Mouse (Mus musculus): ENCODE data around the gene Cryzl2. TPM values are rescaled to one million over a fixed set of nuclear protein-coding genes. Genes with fewer than 3 reads are reported as not detected.

Gene Cryzl2
- polyA plus RNA-seq, 1 experiment from 2014 or later = 7.5 TPM

GRCm38 (mm10) chr1:157417414-157417813 lies 41.0 kb upstream of the Cryzl2 start:
- Histone ChIP-seq H3K27ac (ENCODE audit: low read depth, low read length) (no peak overlapping the region), H3K36me3 (ENCODE audit: control insufficient read depth, insufficient read depth, low read length) (no peaks in the 10 kb centered on the region), H3K9me3 (ENCODE audit: control insufficient read depth, low read length) (no peaks in the 10 kb centered on the region), H3K4me1 (ENCODE audit: control insufficient read depth, insufficient read depth, low read length) (0 out of 2 replicates have a peak, but pooled peaks cover 2% of the 10 kb centered on the region), H3K4me3 (ENCODE audit: low read depth, low read length) (no peak overlapping the region), H3K27me3 (ENCODE audit: control insufficient read depth, insufficient read depth, low read length) (no peaks in the 10 kb centered on the region), H3K4me2 (ENCODE audit: low read depth) (no peak overlapping the region), H3K9ac (ENCODE audit: low read length) (no peak overlapping the region)
- no peak for ATAC-seq (ENCODE audit: insufficient read depth, low FRiP score, low TSS enrichment)
- no peak for DNase-seq (ENCODE audit: low spot score)
- WGBS = 75% methylated on average over 3 of the region's 3 CpGs

DNA sequence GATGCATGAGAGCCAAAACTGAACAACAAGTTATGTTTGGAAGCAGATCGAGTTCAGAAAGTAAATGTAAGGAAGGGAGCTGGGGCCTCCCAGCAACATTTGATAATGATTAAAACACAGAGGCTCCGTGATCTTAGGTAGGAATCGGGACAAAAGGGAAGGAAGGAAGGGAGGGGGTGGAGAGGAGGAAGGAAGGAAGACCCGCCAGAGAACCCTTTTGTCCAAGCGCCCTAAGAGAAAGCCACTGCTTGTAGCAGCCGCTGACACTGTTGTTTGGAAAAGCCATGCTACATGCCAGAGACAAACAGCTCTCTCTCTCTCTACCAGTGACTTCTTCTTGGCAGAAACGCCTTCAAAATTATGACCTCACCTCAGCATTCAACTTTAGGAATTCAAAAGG lies 40.5 kb upstream of the Cryzl2 start:
- Histone ChIP-seq H3K4me2 (ENCODE audit: low read depth) (no peak overlapping the region), H3K27me3 (ENCODE audit: control insufficient read depth, insufficient read depth, low read length) (no peaks in the 10 kb centered on the region), H3K4me3 (ENCODE audit: low read depth, low read length) (no peak overlapping the region), H3K27ac (ENCODE audit: low read depth, low read length) (no peak overlapping the region), H3K36me3 (ENCODE audit: control insufficient read depth, insufficient read depth, low read length) (no peaks in the 10 kb centered on the region), H3K9ac (ENCODE audit: low read length) (no peak overlapping the region), H3K9me3 (ENCODE audit: control insufficient read depth, low read length) (no peaks in the 10 kb centered on the region), H3K4me1 (ENCODE audit: control insufficient read depth, insufficient read depth, low read length) (0 out of 2 replicates have a peak, but pooled peaks cover 2% of the 10 kb centered on the region)
- DNase-seq (ENCODE audit: low spot score) (no peak), ATAC-seq (ENCODE audit: insufficient read depth, low FRiP score, low TSS enrichment) (no peak)
- WGBS = 52% methylated on average over 7 of the region's 7 CpGs

DNA sequence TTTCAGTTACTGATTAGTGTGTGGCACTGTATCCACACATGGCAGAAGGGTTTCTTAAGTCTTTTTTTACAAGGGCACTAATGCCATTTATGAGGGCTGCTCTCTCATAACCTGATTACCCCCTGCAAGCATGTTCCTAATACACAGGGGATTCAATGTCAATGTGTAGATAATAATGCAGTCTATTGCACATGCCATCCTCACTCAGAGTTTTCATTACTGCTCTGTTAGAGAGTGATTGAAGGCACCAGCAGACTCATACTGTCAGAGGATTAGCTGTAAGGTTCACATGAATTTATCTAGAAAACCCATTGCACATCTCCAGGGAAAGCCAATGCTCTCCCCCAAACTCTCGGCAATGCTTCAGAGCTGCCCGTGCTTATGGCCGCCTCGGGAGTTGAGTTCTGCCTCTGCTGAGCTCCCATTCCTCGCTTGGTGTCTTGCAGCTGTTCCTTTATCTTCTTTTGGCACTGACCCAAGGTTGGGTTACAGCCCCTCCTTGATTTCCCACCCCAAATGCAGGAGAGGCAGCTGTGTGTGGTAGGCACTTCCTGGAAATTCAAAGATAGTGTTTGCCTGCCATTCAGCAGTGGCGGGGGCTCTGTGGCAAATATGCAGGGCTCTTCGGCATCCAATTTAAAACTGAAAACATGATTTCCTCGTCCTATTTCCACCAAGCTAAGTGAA lies 32.5 kb upstream of the Cryzl2 start:
- Histone ChIP-seq H3K4me3 (ENCODE audit: low read depth, low read length) (no peak overlapping the region), H3K27ac (ENCODE audit: low read depth, low read length) (0 out of 2 replicates have a peak overlapping the region, but pooled peaks have one; percentile 3), H3K9me3 (ENCODE audit: control insufficient read depth, low read length) (no peaks in the 10 kb centered on the region), H3K4me2 (ENCODE audit: low read depth) (no peak overlapping the region), H3K36me3 (ENCODE audit: control insufficient read depth, insufficient read depth, low read length) (no peaks in the 10 kb centered on the region), H3K9ac (ENCODE audit: low read length) (no peak overlapping the region), H3K4me1 (ENCODE audit: control insufficient read depth, insufficient read depth, low read length) (no peaks in the 10 kb centered on the region), H3K27me3 (ENCODE audit: control insufficient read depth, insufficient read depth, low read length) (no peaks in the 10 kb centered on the region)
- ATAC-seq (ENCODE audit: insufficient read depth, low FRiP score, low TSS enrichment) (no peak), DNase-seq (ENCODE audit: low spot score) (no peak)
- 66% methylated on average over 8 of the region's 8 CpGs for WGBS

DNA sequence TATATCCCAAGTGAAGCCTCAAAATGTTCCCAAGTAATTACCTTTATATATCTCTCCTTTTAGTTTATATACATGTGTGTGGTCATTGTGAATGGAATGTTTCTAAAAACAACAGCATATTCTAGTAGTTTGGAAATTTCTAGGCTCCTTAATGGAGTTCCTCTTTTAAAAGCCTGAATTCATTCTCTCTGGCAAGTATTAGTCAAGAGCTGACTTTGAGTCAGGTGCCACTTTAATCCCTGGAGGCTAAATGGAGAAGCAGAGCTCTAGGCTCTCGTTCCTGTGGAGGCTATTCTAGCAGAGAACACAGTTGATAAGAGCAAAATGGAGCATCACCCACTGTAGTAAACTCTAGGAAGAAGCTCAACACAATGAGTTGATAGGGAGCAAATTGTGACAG lies 31.4 kb upstream of the Cryzl2 start:
- no peak for DNase-seq (ENCODE audit: low spot score)
- Histone ChIP-seq H3K9ac (ENCODE audit: low read length) (no peak overlapping the region), H3K36me3 (ENCODE audit: control insufficient read depth, insufficient read depth, low read length) (no peaks in the 10 kb centered on the region), H3K27me3 (ENCODE audit: control insufficient read depth, insufficient read depth, low read length) (no peaks in the 10 kb centered on the region), H3K4me2 (ENCODE audit: low read depth) (no peak overlapping the region), H3K9me3 (ENCODE audit: control insufficient read depth, low read length) (no peaks in the 10 kb centered on the region), H3K4me1 (ENCODE audit: control insufficient read depth, insufficient read depth, low read length) (no peaks in the 10 kb centered on the region), H3K4me3 (ENCODE audit: low read depth, low read length) (no peak overlapping the region), H3K27ac (ENCODE audit: low read depth, low read length) (no peak overlapping the region)
- ATAC-seq (ENCODE audit: insufficient read depth, low FRiP score, low TSS enrichment) = no peak
- WGBS = 81% methylated on average over 1 of the region's 1 CpGs

GRCm38 (mm10) chr1:157427604-157428003 lies 30.8 kb upstream of the Cryzl2 start:
- no peak overlapping the region for H3K4me2 ChIP-seq (ENCODE audit: low read depth)
- H3K9me3 ChIP-seq (ENCODE audit: control insufficient read depth, low read length) = no peaks in the 10 kb centered on the region
- no peaks in the 10 kb centered on the region for H3K27me3 ChIP-seq (ENCODE audit: control insufficient read depth, insufficient read depth, low read length)
- H3K27ac ChIP-seq (ENCODE audit: low read depth, low read length) = no peak overlapping the region
- no peaks in the 10 kb centered on the region for H3K4me1 ChIP-seq (ENCODE audit: control insufficient read depth, insufficient read depth, low read length)
- H3K4me3 ChIP-seq (ENCODE audit: low read depth, low read length) = no peak overlapping the region
- no peak for ATAC-seq (ENCODE audit: insufficient read depth, low FRiP score, low TSS enrichment)
- no peaks in the 10 kb centered on the region for H3K36me3 ChIP-seq (ENCODE audit: control insufficient read depth, insufficient read depth, low read length)
- no peak for DNase-seq (ENCODE audit: low spot score)
- no peak overlapping the region for H3K9ac ChIP-seq (ENCODE audit: low read length)
- WGBS = 95% methylated on average over 4 of the region's 4 CpGs

GRCm38 (mm10) chr1:157428366-157428765 lies 30.0 kb upstream of the Cryzl2 start:
- Histone ChIP-seq H3K27ac (ENCODE audit: low read depth, low read length) (no peak overlapping the region), H3K4me3 (ENCODE audit: low read depth, low read length) (no peak overlapping the region), H3K9ac (ENCODE audit: low read length) (no peak overlapping the region), H3K27me3 (ENCODE audit: control insufficient read depth, insufficient read depth, low read length) (no peaks in the 10 kb centered on the region), H3K36me3 (ENCODE audit: control insufficient read depth, insufficient read depth, low read length) (no peaks in the 10 kb centered on the region), H3K9me3 (ENCODE audit: control insufficient read depth, low read length) (no peaks in the 10 kb centered on the region), H3K4me2 (ENCODE audit: low read depth) (no peak overlapping the region), H3K4me1 (ENCODE audit: control insufficient read depth, insufficient read depth, low read length) (no peaks in the 10 kb centered on the region)
- 97% methylated on average over 3 of the region's 3 CpGs for WGBS
- DNase-seq (ENCODE audit: low spot score) = no peak
- ATAC-seq (ENCODE audit: insufficient read depth, low FRiP score, low TSS enrichment) = no peak

DNA sequence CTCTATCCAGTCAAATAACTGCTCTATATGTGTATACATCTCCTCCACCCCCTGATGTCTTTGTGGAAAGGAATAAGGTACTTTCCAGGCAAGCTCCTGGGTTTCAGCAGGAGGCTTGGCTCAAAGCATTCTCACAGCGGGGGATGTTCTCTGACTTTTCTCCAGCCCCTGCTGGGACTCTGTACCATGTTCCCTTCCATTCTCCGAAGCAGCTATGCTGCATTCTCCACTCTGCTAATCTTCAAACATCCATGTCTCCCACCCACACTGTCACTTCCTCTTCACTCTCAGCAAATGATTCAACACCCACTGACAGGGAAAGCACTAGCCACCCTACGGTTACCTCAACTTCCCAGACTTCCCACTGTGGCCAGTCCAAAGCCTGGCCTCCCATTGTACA lies 25.1 kb upstream of the Cryzl2 start:
- Histone ChIP-seq H3K4me1 (ENCODE audit: control insufficient read depth, insufficient read depth, low read length) (no peaks in the 10 kb centered on the region), H3K9ac (ENCODE audit: low read length) (no peak overlapping the region), H3K27me3 (ENCODE audit: control insufficient read depth, insufficient read depth, low read length) (no peaks in the 10 kb centered on the region), H3K9me3 (ENCODE audit: control insufficient read depth, low read length) (no peaks in the 10 kb centered on the region), H3K36me3 (ENCODE audit: control insufficient read depth, insufficient read depth, low read length) (no peaks in the 10 kb centered on the region), H3K27ac (ENCODE audit: low read depth, low read length) (no peak overlapping the region), H3K4me3 (ENCODE audit: low read depth, low read length) (no peak overlapping the region), H3K4me2 (ENCODE audit: low read depth) (no peak overlapping the region)
- ATAC-seq (ENCODE audit: insufficient read depth, low FRiP score, low TSS enrichment) = no peak
- no peak for DNase-seq (ENCODE audit: low spot score)
- 51% methylated on average over 3 of the region's 3 CpGs for WGBS

DNA sequence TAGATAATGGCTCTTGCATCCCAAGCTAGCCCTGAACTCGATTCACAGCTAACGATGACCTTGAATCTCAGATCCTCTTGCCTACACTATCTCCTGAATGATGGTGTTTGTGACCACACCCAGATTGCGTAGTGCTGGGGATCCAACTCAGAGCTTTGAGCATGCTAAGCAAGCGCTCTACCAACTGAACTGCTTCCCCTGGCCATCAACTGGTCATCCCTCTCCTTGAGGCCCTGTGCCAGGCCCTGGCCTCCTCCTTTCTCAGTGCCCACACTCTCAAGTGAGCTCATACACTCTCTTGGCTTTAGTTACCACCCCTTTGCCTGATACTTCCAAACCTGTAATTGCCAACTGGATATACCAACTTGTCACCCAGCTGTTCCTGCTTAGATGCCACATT lies 24.0 kb upstream of the Cryzl2 start:
- ATAC-seq (ENCODE audit: insufficient read depth, low FRiP score, low TSS enrichment) = no peak
- Histone ChIP-seq H3K9me3 (ENCODE audit: control insufficient read depth, low read length) (no peaks in the 10 kb centered on the region), H3K4me2 (ENCODE audit: low read depth) (no peak overlapping the region), H3K4me1 (ENCODE audit: control insufficient read depth, insufficient read depth, low read length) (peaks cover 3% of the 10 kb centered on the region), H3K27me3 (ENCODE audit: control insufficient read depth, insufficient read depth, low read length) (no peaks in the 10 kb centered on the region), H3K4me3 (ENCODE audit: low read depth, low read length) (no peak overlapping the region), H3K9ac (ENCODE audit: low read length) (no peak overlapping the region), H3K36me3 (ENCODE audit: control insufficient read depth, insufficient read depth, low read length) (no peaks in the 10 kb centered on the region), H3K27ac (ENCODE audit: low read depth, low read length) (no peak overlapping the region)
- DNase-seq (ENCODE audit: low spot score) = no peak
- 91% methylated on average over 4 of the region's 4 CpGs for WGBS

DNA sequence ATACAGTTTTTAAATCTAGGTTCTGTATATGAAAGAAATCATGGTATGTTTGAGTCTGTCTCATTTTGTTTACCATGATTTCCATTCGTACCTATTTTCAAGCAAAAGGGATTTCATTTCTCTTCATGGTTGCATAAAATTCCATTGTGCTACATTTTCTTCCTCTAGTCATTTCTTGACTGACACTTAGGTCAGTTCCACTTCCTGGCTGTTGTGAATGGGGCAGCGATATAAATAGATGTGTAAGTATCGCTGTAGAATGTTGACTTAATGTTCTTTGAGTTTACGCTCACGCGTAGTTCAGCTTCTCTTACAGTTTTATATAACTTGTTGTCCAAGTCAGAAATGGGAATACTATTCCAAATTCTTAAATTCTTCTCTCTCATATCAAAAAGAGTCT lies 22.5 kb upstream of the Cryzl2 start:
- Histone ChIP-seq H3K27me3 (ENCODE audit: control insufficient read depth, insufficient read depth, low read length) (no peaks in the 10 kb centered on the region), H3K4me1 (ENCODE audit: control insufficient read depth, insufficient read depth, low read length) (peaks cover 9% of the 10 kb centered on the region), H3K9ac (ENCODE audit: low read length) (no peak overlapping the region), H3K9me3 (ENCODE audit: control insufficient read depth, low read length) (no peaks in the 10 kb centered on the region), H3K4me2 (ENCODE audit: low read depth) (no peak overlapping the region), H3K36me3 (ENCODE audit: control insufficient read depth, insufficient read depth, low read length) (no peaks in the 10 kb centered on the region), H3K27ac (ENCODE audit: low read depth, low read length) (no peak overlapping the region), H3K4me3 (ENCODE audit: low read depth, low read length) (no peak overlapping the region)
- no peak for DNase-seq (ENCODE audit: low spot score)
- 95% methylated on average over 6 of the region's 6 CpGs for WGBS
- ATAC-seq (ENCODE audit: insufficient read depth, low FRiP score, low TSS enrichment) = no peak

Measured in neural tube, embryonic 11.5 days (tissue).